Mouse (Mus musculus) kidney, postnatal 14 days (tissue): ENCODE data around the gene Pheta1.
A peak's percentile ranks its signal among the peaks of the same experiment; 100 is the strongest.

Experiments
- DNase-seq: peaks from one replicate; pipeline ENCODE4 v3.0.0; 2022; ENCODE audit warnings: mixed read lengths

Pheta1 gene

DNA sequence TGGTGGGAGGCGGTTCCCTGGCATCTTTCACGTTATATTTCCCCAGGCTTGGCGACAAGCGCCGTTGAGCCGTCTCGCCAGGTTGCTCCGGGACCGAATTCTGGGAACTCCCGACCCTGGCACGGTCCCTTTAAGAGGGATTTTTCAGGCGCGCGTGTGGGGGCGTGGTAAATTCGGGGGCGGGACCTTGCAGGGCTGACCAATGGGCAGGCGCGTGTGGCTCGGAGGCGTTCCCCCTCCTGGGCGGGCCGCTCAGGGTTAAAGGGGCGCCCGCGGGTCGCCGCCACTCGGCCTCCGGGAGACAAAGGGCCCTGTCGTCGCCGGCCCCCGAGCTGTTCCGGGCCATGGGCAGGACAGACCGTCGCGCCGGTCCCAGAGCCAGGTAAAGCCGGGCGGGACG is at the start of gene Pheta1:
Gene Pheta1 (plus strand): TSS at position 242 of the 400 bp plus-strand sequence.
- DNase-seq: peak; percentile 95

DNA sequence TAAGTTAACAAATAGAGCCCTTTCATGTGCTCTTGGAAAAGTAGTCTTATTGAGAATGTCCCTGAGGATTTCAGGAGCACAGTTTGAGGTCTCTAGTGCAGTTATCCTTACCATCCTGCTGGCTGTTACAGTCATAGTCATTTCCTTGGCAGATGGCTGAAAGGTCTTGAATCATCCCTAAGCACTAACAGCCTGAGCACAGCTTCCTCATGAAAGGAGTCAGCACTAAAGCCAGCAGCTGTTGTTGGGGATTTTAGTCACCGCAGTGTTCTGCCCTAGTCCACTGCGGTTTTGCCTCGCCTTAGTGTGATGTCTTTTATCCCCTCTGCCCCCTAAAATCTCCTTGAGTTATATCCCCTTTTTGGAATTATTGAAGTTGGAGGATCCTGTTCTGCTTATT is 41.6 kb upstream of the Pheta1 start:
- DNase-seq: no peak

DNA sequence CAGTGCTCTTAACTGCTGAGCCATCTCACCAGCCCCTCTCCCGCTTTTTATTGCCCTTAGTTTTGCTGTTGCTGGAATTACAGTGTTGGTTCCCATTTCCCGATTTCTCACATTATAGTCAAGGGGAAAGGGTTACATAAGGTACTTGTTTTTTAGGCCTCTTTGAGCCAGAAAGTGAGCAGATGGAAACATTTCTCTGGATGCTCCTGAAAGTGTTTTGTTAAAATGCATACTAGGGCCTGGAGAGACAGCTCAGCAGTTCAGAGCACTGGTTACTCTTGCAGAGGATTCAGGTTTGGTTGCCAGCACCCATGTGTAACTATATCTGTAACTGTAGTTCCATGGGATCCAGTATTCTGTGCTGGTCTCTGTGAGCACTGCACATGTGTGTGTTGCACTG is 40.6 kb upstream of the Pheta1 start:
- no peak for DNase-seq

DNA sequence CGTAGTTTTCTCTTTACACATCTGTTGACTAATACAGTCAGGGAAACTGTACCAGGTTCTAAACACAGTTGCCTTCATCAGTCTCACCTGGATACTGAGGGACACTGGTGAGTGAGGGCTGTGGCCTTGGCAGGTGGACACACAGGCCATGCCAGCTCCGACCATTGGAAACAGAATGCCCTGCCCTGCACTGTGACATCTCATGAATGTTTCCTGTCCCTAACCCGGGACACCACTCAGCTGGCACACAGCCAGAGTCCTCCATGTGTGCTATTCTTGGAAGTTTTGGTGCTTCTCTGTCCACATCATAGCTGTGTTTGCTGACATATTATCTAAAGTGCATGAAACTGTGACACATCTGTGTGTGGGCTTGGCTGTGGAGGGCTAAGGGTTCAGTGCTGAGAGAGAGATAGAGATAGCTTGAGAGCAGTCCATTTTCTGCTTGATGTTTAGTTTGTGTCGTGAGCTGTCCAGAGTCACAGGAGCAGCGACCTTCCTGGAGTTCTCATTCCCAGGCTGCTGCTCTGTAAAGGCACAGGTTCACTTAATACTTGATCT is 39.0 kb upstream of the Pheta1 start:
- peak; percentile 64 for DNase-seq

DNA sequence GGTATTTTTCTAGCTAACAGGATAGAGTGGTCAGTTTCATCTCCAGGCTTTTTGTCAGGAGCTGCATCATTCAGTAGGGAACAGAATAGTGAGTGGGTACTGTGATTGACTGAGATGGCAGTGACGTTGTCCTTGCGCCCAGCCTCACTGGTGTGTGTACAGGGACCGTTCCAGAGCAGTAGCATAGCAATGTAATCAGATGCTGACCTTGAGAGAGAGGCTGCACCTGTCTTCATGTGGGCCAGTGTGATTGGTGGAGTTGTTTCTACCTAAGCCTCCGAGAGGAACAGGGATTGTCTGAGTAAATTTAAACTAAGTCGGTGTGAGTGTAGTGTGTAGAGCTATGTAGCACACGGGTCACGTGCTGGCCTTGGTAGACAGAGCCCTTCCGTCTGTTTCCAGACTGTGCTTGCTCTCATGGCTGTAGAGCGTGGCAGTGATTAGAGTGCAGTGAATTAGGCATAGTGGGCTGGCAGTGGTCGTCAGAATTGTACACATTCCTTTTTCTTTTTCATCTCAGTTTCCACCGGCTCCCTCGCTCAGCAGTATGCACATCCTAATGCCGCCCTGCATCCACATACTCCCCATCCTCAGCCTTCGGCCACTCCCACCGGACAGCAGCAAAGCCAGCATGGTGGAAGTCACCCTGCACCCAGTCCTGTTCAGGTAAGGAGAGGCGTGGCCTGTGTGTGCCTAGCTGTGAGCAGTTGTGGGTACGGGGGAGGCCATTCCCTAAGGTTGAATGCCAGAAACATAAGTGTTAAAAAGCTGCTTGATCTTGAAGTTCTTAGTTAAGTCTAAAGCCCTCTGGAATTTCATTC is 38.2 kb upstream of the Pheta1 start:
- no peak for DNase-seq

DNA sequence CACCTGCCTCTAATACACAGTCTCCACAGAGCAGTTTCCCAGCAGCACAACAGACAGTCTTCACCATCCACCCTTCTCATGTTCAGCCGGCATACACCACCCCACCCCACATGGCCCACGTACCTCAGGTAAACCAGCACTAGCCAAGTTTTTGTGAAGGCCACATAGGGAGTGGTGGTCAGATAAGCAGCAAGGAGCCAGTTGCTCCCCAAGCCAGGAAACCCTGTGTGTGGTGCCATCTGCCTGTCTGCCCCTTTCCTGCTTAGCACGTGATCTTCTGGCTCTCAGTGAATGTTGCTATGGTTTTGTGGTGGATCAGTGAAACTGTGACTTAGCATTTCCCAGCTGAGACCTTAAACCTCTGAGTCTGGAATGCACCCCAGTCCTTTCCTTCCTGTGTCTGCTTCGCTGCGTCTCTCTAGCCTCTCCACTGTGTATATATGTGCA is 37.3 kb upstream of the Pheta1 start:
- DNase-seq: no peak

DNA sequence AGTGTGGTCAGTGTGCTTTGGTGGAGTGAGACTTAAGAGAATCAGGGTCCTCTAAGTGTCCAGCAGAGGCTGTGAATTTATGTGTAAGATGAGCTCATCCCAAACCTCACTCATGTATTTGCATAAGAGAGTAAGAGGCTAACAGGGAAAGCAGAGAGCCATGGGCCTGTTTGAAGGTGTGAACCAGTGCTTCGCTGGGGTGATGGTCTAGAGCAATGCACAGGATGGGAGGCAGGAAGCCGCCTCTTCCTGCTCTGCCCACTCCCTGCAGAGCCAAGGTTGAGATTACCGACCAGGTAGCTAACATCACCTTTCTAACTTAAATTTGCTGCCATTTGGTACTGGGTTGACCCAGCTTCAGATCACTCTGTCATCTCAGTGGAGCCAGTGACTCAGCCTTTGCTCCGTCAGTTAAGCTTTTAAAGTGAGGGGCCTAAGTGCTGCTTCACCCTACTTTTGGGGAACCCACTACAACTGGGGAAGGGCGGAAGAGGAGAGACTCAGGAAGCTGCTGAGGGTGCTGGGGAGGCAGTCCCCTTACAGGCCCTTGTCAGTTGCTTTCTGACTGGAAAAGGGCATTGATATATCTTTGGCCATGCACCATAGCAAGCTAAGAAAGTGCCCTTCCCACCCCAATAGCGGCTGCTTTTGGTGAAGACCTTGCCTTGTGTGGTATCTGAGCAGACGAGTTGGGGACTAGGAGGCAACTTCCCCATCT is 36.1 kb upstream of the Pheta1 start:
- no peak for DNase-seq

DNA sequence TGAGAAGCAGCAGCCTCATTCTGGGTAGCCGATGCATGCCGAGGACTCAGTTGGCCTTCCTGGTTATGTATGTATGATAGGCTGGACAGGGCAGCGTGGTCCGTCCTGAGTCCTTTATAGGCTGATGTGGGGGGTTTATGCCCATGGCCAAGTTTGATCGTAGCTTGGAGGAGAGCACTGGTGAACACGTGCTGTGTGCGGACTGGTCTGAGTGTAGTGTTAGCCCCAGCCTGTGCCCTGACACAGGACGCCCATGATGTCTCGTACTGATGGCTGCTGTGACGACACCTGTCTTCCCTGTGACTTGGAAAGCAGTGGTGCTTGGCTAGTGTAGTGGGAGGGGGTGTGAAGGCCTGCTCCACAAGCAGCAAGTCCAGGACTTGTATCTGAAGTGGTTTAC is 35.0 kb upstream of the Pheta1 start:
- no peak for DNase-seq

DNA sequence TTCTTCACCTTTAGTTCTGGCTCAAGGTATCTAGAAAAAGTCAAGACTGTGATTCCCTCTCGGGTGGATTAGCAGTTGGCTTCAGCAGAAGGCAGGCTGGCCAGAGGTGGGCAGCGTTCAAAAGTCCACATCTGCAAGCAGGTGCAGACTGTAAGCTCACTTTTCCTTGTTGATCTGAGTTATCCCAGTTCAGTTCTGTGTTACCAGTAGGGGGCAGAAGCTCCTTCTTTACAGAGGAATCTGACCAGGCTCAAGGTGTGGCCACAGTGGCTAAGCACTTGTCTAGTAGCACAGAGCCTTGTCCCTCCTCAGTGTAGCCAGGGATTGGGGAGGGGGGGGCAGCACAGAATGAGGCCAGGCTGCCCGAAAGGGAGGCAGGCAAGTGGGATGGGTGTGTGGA is 33.7 kb upstream of the Pheta1 start:
- peak; percentile 85 for DNase-seq

DNA sequence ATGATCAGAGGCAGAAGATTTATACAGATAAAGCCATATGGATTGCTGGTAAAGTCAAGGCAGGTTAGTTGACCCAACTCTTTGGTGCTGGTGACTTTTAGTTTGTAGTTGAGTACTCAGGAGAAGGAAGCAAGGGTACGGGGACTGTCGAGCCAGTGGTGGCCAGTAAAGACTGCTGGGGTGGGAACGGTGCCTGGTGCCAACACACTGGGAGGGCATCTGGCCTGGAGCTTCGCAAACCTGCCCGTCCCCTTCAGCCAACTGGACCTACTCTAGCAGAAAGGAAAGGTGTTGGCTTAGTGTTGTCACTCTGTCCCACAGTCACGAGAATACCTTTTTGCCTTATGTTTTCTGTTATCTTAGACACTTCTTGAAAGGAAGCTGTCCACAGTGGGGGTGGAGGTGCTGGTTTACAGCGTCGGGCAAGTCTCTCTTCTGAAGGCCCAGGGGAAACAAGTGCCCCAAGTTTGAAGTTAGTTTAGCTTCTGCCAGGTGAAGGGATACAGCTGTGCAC is 32.9 kb upstream of the Pheta1 start:
- no peak for DNase-seq

DNA sequence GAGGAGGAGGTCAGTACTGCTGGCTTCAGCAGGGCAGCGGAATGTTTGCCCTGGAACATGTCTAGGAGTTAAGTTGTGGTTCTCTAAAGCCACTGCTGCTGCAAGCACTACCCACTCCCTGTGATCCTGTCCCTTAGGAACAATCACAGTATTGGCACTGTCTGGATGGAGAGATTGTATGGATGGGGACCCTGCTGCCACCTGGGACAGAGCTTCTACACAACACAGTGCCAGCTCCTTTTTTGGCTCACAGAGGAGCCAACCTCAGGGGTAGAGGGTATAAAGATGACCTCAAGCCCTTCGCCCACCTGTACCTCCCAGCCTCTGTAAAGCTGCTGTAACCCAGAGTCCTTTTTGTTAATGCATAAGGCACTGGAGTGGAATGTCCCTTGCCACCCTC is 32.2 kb upstream of the Pheta1 start:
- DNase-seq: no peak

DNA sequence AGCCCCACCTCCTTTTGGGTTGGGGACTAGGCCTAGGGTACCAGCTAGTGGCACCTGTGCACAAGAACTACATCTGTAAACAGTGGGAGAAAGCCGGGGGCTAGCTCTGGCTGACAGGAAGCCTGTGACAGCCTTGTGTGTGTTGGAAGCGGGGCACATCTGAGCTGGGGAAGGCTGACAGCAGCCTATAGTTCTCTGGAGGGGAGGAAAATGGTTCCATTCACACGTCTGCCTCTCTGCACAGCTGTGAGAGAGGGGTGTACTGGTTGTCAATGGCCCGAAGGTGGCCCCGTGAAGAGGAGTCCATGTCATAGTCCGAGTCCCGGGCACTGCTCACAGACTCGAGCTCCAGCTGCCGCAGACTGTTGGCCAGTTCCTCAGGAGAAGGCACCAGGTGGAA is 31.2 kb upstream of the Pheta1 start:
- DNase-seq: no peak

DNA sequence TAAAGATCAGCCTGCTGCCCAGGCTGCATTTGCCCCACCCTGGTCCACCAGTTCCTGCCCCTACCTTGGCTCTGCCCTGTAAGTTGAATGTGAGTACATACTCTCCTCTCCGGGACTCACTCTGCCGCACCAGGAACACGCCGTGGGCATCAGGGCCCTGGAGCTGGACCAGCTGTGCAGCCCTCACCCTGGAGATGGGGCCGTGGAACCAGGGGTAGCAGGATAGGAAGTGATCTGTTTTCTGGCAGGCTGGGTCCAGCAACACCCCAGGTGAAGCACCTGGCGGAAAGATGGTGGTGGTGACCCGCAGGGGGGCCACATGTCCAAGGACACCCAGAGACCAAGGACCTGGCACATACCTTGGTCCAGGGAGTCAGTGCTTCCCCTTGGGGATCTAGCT is 30.4 kb upstream of the Pheta1 start:
- no peak for DNase-seq

DNA sequence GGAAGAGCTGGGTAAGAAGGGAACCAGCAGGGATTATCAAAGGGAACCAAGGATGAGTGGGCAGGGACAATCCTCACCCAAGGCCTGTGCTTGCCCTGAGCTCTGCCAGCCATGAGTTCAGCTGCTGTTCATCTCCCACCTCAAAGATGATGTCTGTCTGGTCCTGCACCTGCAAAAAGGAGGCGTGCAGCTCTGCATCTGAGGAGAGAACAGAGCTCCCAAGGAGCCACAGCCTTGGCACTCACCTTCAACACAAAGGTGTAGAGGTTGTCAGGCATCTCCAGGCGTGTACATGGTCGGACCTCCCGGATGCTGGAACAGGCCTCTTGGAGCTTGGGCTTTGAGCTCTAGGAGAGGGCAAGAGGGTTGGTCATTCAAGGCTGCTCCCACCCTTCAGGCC is 29.9 kb upstream of the Pheta1 start:
- DNase-seq: no peak

DNA sequence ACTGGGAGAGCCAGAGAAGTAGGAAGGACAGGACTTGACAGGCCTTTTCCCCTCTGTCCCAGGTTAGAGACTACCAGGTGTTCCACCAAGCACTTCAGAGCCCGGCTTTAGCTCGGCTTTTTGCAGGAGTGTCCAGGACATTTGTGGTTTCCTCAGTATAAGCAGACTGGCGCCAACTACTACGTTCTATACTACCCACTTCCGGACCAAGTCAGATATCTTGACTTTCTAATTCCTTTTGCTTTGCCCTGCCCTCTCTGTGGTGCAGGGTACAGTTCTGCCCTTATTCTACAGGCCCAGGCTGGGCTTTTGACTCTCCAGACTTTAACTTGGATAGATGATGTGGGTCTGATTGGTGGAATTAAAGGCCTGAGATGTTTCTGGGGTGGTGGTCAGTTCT is 29.2 kb upstream of the Pheta1 start:
- DNase-seq: no peak

DNA sequence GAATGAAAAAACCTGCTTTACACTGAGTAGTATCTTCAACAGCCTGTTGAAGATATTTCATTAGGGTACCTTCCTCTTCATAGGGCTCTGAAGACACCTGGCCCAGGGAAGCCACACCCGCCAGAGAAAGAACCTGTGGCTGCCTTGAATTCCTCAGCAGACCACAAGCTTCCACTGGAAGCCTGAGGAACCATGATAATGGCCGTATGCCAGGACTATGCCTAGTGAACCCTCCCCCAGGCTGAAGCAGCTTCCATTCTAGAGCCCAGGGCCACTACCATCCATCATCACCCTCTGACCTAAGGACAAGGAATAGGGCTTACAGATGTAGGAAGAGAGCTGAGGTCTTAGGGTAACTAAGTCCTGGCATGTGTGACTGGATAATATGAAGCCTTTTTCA is 28.6 kb upstream of the Pheta1 start:
- DNase-seq: no peak

DNA sequence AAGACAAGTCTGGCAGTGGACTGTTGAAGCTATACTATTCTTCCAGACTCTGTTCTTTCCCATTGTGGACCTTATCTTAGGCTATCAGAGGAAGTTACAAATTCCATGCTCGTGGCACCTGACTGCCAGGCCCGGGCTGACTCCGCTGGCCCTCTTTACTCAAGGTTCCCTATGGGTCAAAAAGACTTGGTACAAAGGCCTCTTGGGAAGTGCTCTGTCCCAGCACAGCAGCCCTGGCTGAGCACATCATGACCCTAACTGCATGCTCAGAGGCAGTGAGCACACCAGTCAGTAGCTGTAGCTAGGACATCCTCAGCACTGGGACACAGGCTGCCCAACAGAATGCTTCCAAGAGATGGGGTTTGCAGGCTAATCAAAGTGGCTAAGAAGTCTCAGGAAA is 28.1 kb upstream of the Pheta1 start:
- no peak for DNase-seq

DNA sequence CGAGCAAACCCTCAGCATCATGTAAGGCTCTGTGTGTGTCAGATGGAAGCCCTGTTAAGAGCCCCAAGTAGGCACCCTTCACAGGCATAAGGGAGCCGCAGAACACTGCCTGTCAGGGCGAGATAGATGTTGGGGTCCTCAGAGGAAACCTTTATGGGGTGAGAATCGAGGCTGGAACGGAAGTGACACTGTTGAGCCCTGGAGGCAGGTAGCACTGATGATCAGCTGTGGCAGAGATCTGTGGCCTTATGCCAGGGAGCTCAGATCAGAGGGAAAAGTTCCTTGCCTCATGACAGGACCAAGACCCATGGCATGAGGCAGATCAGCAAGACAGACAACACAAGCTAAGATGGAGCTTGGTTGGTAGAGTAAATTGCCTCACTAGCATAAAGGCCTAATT is 27.7 kb upstream of the Pheta1 start:
- no peak for DNase-seq

DNA sequence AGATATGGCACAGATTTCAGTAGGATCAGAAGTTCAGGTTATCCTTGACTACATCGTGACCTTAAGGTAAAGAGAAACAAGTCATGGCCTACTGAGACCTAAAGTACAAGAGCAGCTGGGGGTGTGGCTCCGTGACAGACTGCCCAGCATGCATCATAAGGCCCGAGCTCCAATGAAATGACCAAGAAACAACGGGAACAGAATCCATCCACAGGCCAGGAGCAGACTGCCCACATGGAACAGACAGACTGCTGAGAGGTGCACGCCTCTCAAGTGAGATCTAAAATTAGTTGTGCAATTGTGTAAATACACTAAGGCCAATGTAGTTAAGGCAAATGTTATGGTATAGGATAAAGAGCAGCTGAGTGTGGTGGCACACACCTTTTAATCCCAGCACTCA is 27.2 kb upstream of the Pheta1 start:
- DNase-seq: no peak

DNA sequence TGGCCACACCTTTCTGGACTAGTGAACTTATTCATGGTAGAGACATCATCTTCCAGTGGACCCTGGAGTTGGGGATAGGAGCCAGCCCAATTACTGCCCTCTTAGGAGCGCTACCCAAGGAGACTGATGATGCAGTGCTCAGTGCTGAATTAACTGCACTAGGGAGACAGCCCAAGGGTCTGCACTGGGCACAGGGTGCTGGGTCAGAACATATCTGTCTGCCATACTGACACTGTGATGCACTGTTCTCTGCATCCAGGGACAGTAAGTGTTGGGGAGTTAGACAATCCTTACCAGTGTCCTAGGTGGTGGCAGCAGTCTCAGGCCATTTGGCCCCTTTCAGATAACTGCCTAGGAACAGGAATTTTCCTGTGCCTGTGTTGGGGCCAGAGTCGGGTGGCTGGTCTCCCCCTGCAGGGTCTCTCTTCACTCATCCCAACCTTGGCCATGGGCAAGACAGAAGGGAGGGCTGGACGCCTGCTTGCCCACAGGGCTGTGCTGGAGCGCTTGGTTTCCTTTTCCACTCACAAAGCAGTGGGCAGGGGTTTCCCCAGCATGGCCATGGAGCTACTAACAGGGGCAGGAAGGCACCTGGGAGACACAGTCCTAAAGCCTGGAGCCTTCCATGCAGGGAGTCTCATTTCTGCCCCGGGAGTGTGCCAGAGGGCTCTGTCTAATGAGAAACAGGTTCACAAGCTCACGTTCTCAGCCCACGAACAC is 25.8 kb upstream of the Pheta1 start:
- no peak for DNase-seq

DNA sequence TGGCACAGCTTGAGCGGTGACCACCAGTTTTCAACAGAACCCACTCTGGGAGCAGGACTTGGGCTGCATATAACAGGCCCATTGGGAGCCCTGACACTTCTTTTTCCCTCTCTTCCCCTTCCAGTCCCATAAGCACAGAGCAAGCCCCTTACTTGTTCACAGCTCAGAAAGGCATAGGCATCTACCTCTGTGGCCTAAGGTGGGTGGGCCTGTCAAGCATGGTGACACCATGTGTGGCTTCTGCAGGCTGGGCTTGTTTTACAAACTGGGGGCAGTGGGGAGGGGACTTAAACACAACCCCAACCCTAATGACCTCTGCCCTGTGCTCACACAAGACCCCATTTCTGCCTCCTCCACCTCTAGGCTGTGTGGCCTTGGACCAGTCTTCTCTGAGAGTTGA is 25.1 kb upstream of the Pheta1 start:
- no peak for DNase-seq

DNA sequence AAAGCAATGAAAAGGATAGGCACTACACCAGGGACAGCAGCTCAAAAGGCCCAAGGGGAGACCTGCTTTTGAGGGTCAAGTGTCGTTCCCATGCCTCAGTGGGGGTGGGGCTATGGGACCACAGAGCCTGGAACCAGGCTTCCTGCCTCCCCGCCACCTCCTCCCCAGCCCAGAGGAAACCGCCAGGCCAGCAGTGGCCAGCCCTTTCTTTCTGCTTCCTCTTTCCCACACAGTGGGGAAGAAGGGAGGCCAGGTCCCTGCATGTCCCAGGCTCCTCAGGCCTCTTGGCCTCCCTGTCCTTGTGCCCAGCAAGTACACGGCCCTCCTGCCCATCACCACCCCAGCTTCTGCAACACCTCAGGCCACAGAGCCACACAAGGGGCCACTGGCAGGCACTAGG is 24.7 kb upstream of the Pheta1 start:
- DNase-seq: peak; percentile 58

DNA sequence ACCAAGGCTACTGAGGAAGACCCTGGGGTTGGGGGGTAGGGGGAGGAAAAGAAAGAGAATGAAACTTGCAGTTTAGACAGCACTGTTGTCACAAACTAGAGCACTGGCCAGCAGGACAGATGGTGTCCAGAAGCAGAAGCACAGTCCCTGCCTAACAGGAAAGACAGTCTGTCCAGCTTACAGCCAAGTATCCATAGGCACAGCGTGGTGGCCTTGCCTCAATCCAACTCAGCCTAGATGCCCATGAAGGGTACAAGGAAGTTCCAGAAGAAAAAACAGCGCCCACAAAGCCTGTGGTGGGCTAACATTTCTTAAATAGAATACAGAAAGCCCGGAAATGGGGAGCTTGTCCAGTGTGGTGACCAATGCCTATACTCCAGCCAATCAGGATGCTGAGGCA is 23.2 kb upstream of the Pheta1 start:
- no peak for DNase-seq
